Mouse (Mus musculus): Measurements from ENCODE around the gene Prickle2. TPM values are rescaled to one million over a fixed set of nuclear protein-coding genes. Genes with fewer than 3 reads are reported as not detected.
A peak's percentile ranks its signal among the peaks of the same experiment; 100 is the strongest.

Gene Prickle2
- polyA plus RNA-seq, 1 experiment from 2014 or later, result 7.0 TPM

DNA sequence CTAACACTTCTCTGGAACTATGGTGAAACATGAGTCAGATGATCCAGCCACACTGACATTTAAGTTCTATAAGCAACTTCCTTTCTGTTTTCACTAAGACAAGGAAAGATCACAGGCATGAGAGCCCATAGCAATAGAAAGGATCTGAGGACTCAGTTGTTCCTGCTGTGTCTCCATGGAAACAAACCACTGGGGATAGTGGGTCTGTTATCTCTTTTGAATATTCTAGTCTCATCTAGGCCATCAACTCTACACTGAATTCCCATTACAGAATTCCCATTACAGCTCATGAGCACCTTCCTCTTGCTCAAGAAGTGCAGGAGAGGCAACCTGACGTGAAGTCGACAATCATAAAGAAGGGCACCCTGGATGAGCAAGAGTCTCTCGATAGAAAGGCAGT, 265.7 kb downstream of the Prickle2 start:
- ATAC-seq (ENCODE audit: insufficient number of reproducible peaks, insufficient read depth, low FRiP score, low TSS enrichment, low read depth), result no peak
- Histone ChIP-seq H3K27ac (no peak overlapping the region), H3K4me2 (no peak overlapping the region), H3K27me3 (no peaks in the 10 kb centered on the region), H3K9ac (replicated peaks) (no peak overlapping the region), H3K36me3 (no peaks in the 10 kb centered on the region), H3K4me1 (replicated peaks) (0 out of 2 replicates have a peak, but pooled peaks cover 5% of the 10 kb centered on the region), H3K9me3 (no peaks in the 10 kb centered on the region), H3K4me3 (replicated peaks) (no peak overlapping the region)
- WGBS, result 94% methylated on average over 3 of the region's 3 CpGs

- ATAC-seq (ENCODE audit: insufficient number of reproducible peaks, insufficient read depth, low FRiP score, low TSS enrichment, low read depth), result no peak
- Histone ChIP-seq H3K4me2 (no peak overlapping the region), H3K4me3 (replicated peaks) (no peak overlapping the region), H3K27ac (no peak overlapping the region), H3K9ac (replicated peaks) (no peak overlapping the region), H3K9me3 (no peaks in the 10 kb centered on the region), H3K36me3 (no peaks in the 10 kb centered on the region), H3K27me3 (no peaks in the 10 kb centered on the region), H3K4me1 (replicated peaks) (no peaks in the 10 kb centered on the region)
- 94% methylated on average over 5 of the region's 5 CpGs for WGBS
These were observed 273.8 kb downstream of the Prickle2 start for GRCm38 (mm10) chr6:92432146-92432545.

DNA sequence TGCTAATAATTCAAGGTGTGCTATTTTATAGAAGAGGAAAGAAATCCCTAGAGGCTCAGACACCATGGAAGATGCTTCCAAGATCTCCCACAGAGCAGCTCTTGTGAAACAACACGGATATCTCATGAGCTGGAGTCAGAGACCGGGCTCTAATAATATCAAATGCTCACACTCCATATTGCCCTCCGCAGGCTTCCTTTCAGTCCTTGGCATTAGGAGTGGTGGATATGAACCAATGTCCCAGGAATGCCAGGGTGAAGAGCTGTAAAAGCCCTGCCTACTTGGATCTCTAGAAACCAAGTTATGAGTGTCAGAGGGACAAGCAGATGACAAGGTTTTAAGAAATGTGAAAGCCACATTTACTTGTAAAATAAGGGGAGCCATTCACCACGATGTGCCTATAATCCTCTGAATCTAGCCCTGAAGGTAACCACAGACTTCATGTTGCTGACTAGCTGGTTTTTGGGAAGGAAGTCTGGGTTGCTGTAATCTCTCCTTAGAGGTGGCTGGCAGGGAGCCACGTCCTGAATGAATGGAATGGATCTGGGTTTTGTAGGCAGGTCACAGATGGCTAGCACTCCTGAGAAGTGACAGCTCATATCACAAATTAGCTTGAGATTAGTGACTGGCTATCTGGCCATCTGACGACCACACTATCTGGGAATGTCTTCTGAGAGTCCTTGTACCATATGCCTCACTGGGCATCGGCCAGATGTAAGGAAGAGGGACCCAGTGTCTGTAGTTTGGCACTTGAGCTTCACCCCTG, 278.4 kb downstream of the Prickle2 start:
- H3K4me2 ChIP-seq, result no peak overlapping the region
- H3K4me1 ChIP-seq (replicated peaks), result peaks cover 12% of the 10 kb centered on the region
- WGBS, result 74% methylated on average over 7 of the region's 7 CpGs
- H3K27ac ChIP-seq, result no peak overlapping the region
- H3K4me3 ChIP-seq (replicated peaks), result no peak overlapping the region
- H3K9ac ChIP-seq (replicated peaks), result no peak overlapping the region
- H3K36me3 ChIP-seq, result no peaks in the 10 kb centered on the region
- H3K9me3 ChIP-seq, result no peaks in the 10 kb centered on the region
- H3K27me3 ChIP-seq, result no peaks in the 10 kb centered on the region
- ATAC-seq (ENCODE audit: insufficient number of reproducible peaks, insufficient read depth, low FRiP score, low TSS enrichment, low read depth), result no peak

DNA sequence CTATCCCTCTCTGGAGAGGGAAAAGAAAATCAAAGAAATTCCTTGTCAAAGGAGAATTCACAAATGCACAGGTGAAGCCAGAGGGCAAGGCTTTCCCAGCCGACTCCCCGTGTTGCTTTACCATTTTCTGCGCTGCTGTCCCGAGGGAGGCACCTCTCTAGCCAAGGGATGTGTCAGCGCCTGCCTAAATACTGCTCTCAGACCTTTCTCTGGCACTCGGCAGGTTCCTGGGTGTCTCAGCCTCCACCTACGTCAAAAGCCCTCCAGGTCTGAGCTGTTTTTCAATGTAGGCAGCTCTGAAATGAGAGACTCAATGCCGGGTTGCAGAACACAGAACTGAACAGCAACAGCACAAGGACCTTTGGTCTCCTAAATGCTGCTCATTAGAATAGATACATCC, 280.1 kb downstream of the Prickle2 start:
- 81% methylated on average over 8 of the region's 8 CpGs for WGBS
- no peak overlapping the region for H3K4me3 ChIP-seq (replicated peaks)
- no peak overlapping the region for H3K27ac ChIP-seq
- no peak for ATAC-seq (ENCODE audit: insufficient number of reproducible peaks, insufficient read depth, low FRiP score, low TSS enrichment, low read depth)
- H3K27me3 ChIP-seq, result no peaks in the 10 kb centered on the region; the same call in 1 of the 2 replicates
- no peak overlapping the region for H3K4me2 ChIP-seq
- no peaks in the 10 kb centered on the region for H3K9me3 ChIP-seq
- peaks cover 12% of the 10 kb centered on the region for H3K4me1 ChIP-seq (replicated peaks)
- no peak overlapping the region for H3K9ac ChIP-seq (replicated peaks)
- H3K36me3 ChIP-seq, result peaks cover 11% of the 10 kb centered on the region; the same call in 1 of the 2 replicates

GRCm38 (mm10) chr6:92425476-92425875, 280.5 kb downstream of the Prickle2 start:
- Histone ChIP-seq H3K27ac (no peak overlapping the region), H3K27me3 (no peaks in the 10 kb centered on the region; the same call in 1 of the 2 replicates), H3K4me1 (replicated peaks) (peaks cover 12% of the 10 kb centered on the region), H3K4me2 (no peak overlapping the region), H3K9me3 (no peaks in the 10 kb centered on the region), H3K36me3 (peaks cover 15% of the 10 kb centered on the region; the same call in 1 of the 2 replicates), H3K9ac (replicated peaks) (no peak overlapping the region), H3K4me3 (replicated peaks) (no peak overlapping the region)
- 83% methylated on average over 7 of the region's 7 CpGs for whole genome bisulfite sequencing
- no peak for ATAC-seq (ENCODE audit: insufficient number of reproducible peaks, insufficient read depth, low FRiP score, low TSS enrichment, low read depth)

DNA sequence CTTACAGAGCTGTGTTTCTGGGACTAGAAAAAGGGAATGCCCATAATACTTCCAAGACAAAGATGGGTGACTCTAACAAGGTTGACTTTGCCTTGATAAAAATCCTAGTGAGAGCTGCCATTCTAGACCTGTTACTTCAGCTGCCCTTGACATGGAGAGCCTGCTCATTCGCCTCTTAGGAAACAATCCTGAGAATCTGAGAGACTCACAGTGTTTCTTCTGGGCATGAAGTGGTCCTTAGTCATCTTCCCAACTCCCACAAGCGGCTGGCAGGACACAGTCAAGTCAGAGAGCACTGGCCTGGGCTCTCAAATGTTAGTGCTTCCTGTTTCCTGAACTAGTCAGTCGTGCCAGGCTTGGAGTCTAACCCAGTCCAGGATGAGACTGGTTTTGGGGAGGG, 281.0 kb downstream of the Prickle2 start:
- Histone ChIP-seq H3K9me3 (no peaks in the 10 kb centered on the region), H3K4me2 (no peak overlapping the region), H3K27me3 (no peaks in the 10 kb centered on the region; the same call in 1 of the 2 replicates), H3K4me1 (replicated peaks) (peaks cover 12% of the 10 kb centered on the region), H3K4me3 (replicated peaks) (no peak overlapping the region), H3K36me3 (peaks cover 20% of the 10 kb centered on the region), H3K27ac (no peak overlapping the region), H3K9ac (replicated peaks) (no peak overlapping the region)
- WGBS, result 70% methylated on average over 3 of the region's 3 CpGs
- no peak for ATAC-seq (ENCODE audit: insufficient number of reproducible peaks, insufficient read depth, low FRiP score, low TSS enrichment, low read depth)

GRCm38 (mm10) chr6:92422286-92422685, 283.7 kb downstream of the Prickle2 start:
- Histone ChIP-seq H3K27ac (no peak overlapping the region), H3K4me3 (replicated peaks) (no peak overlapping the region), H3K4me2 (no peak overlapping the region), H3K27me3 (no peaks in the 10 kb centered on the region; the same call in 1 of the 2 replicates), H3K9ac (replicated peaks) (no peak overlapping the region), H3K36me3 (peaks cover 26% of the 10 kb centered on the region), H3K4me1 (replicated peaks) (peaks cover 12% of the 10 kb centered on the region), H3K9me3 (no peaks in the 10 kb centered on the region)
- no peak for ATAC-seq (ENCODE audit: insufficient number of reproducible peaks, insufficient read depth, low FRiP score, low TSS enrichment, low read depth)
- 57% methylated on average over 11 of the region's 11 CpGs for WGBS

- no peak overlapping the region for H3K4me3 ChIP-seq (replicated peaks)
- H3K36me3 ChIP-seq, result peaks cover 31% of the 10 kb centered on the region
- no peak overlapping the region for H3K9ac ChIP-seq (replicated peaks)
- no peaks in the 10 kb centered on the region for H3K9me3 ChIP-seq
- peaks cover 15% of the 10 kb centered on the region for H3K4me1 ChIP-seq (replicated peaks)
- no peak overlapping the region for H3K4me2 ChIP-seq
- WGBS, result 92% methylated on average over 12 of the region's 12 CpGs
- no peaks in the 10 kb centered on the region; the same call in 1 of the 2 replicates for H3K27me3 ChIP-seq
- H3K27ac ChIP-seq, result no peak overlapping the region
- ATAC-seq (ENCODE audit: insufficient number of reproducible peaks, insufficient read depth, low FRiP score, low TSS enrichment, low read depth), result no peak
These were observed 285.8 kb downstream of the Prickle2 start for GRCm38 (mm10) chr6:92420106-92420505.

- Histone ChIP-seq H3K27me3 (no peaks in the 10 kb centered on the region; the same call in 1 of the 2 replicates), H3K4me1 (replicated peaks) (peaks cover 20% of the 10 kb centered on the region), H3K4me2 (no peak overlapping the region), H3K27ac (0 out of 2 replicates have a peak overlapping the region, but pooled peaks have one; percentile 66), H3K9ac (replicated peaks) (no peak overlapping the region), H3K4me3 (replicated peaks) (no peak overlapping the region), H3K36me3 (peaks cover 26% of the 10 kb centered on the region), H3K9me3 (no peaks in the 10 kb centered on the region)
- WGBS, result 72% methylated on average over 7 of the region's 7 CpGs
- ATAC-seq (ENCODE audit: insufficient number of reproducible peaks, insufficient read depth, low FRiP score, low TSS enrichment, low read depth), result no peak
These were observed 290.6 kb downstream of the Prickle2 start for GRCm38 (mm10) chr6:92415405-92415755.

GRCm38 (mm10) chr6:92414478-92415404, 291.2 kb downstream of the Prickle2 start:
- WGBS, result 29% methylated on average over 8 of the region's 8 CpGs
- H3K27ac ChIP-seq, result peak overlapping the region; percentile 66
- peaks cover 20% of the 10 kb centered on the region for H3K4me1 ChIP-seq (replicated peaks)
- H3K36me3 ChIP-seq, result peaks cover 24% of the 10 kb centered on the region
- H3K4me2 ChIP-seq, result no peak overlapping the region
- H3K9me3 ChIP-seq, result no peaks in the 10 kb centered on the region
- no peak overlapping the region for H3K4me3 ChIP-seq (replicated peaks)
- peak; percentile 88 for ATAC-seq (ENCODE audit: insufficient number of reproducible peaks, insufficient read depth, low FRiP score, low TSS enrichment, low read depth)
- no peak overlapping the region for H3K9ac ChIP-seq (replicated peaks)
- no peaks in the 10 kb centered on the region; the same call in 1 of the 2 replicates for H3K27me3 ChIP-seq

- Histone ChIP-seq H3K9me3 (no peaks in the 10 kb centered on the region), H3K27ac (0 out of 2 replicates have a peak overlapping the region, but pooled peaks have one; percentile 66), H3K36me3 (peaks cover 21% of the 10 kb centered on the region), H3K4me2 (no peak overlapping the region), H3K27me3 (no peaks in the 10 kb centered on the region; the same call in 1 of the 2 replicates), H3K4me3 (replicated peaks) (no peak overlapping the region), H3K4me1 (replicated peaks) (peaks cover 20% of the 10 kb centered on the region), H3K9ac (replicated peaks) (no peak overlapping the region)
- 42% methylated on average over 1 of the region's 1 CpGs for WGBS
- ATAC-seq (ENCODE audit: insufficient number of reproducible peaks, insufficient read depth, low FRiP score, low TSS enrichment, low read depth), result no peak
These were observed 292.0 kb downstream of the Prickle2 start for GRCm38 (mm10) chr6:92413982-92414381.
